Mouse (Mus musculus): ENCODE measurements at regions not wholly inside any gene's neighbourhood (a gene's known extent, or its start where the extent isn't known, plus 50 kb on each side); places are given as distances from the start of the nearest gene placed in this dataset.

DNA sequence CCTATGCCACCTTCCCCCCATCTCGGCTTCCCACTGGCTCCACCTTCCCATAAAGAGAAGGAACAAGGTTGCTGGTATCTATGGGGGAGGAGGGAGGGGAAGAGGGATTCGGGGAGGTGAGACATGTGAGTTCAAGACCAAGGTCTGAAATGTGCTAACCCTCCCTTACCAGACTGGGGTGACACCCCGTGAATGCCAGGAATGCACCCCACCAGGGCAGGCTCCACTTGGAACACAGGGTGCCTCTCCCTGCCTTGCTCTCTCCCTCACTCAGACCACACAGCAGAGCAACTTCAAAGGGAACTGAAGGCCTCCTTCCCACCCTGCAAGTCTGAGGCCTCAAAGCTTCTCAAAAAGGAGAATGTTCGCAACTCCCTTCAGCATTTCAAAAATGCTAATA, 230.5 kb upstream of the Rgma start:
- Histone ChIP-seq H3K4me3 (ENCODE audit: low read depth, low read length) (no peak overlapping the region), H3K27ac (ENCODE audit: insufficient read depth, low read length) (no peak overlapping the region), H3K27me3 (ENCODE audit: control insufficient read depth, insufficient read depth, low read length, poor library complexity, severe bottlenecking) (no peaks in the 10 kb centered on the region)

DNA sequence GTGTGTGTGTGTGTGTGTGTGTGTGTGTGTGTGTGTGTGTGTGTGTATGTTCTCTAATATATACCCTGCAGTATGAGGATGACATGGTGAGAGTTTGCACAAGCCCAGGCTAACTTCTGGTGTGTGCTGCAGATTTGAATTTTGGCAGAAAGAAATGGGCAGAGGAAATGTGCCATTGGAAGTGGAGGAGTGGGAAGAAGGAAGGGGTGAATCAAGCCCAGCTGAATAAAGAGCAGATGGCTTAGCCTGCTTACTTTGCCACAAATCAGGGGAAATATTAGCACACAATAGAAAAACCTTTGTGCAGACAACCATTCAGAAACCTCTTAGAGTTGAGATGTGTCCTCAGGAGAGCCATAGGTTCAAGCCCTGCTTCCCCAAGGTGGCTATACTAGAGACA, 228.1 kb upstream of the Rgma start:
- Histone ChIP-seq H3K9me3 (replicated peaks; ENCODE audit: control insufficient read depth, insufficient read depth, low read length, poor library complexity, severe bottlenecking) (no peaks in the 10 kb centered on the region), H3K27ac (ENCODE audit: insufficient read depth, low read length) (no peak overlapping the region), H3K4me1 (ENCODE audit: control insufficient read depth, insufficient read depth, low read length) (no peaks in the 10 kb centered on the region), H3K36me3 (ENCODE audit: control insufficient read depth, insufficient read depth, low read length, poor library complexity, severe bottlenecking) (no peaks in the 10 kb centered on the region), H3K27me3 (ENCODE audit: control insufficient read depth, insufficient read depth, low read length, poor library complexity, severe bottlenecking) (no peaks in the 10 kb centered on the region), H3K9ac (ENCODE audit: low read depth, poor library complexity, severe bottlenecking) (no peak overlapping the region), H3K4me3 (ENCODE audit: low read depth, low read length) (no peak overlapping the region)
- no peak for TF ChIP-seq POLR2A (IDR thresholded peaks at IDR 0.05; ENCODE audit: insufficient read depth, low read length)

More for the DNA sequence above, 230.5 kb upstream of the Rgma start:
- Histone ChIP-seq H3K9me3 (replicated peaks; ENCODE audit: control insufficient read depth, insufficient read depth, low read length, poor library complexity, severe bottlenecking) (no peaks in the 10 kb centered on the region), H3K36me3 (ENCODE audit: control insufficient read depth, insufficient read depth, low read length, poor library complexity, severe bottlenecking) (no peaks in the 10 kb centered on the region), H3K4me1 (ENCODE audit: control insufficient read depth, insufficient read depth, low read length) (no peaks in the 10 kb centered on the region), H3K9ac (ENCODE audit: low read depth, poor library complexity, severe bottlenecking) (no peak overlapping the region)
- no peak for TF ChIP-seq CTCF (IDR thresholded peaks at IDR 0.05; ENCODE audit: low read depth, low read length)
- TF ChIP-seq EP300 (IDR thresholded peaks at IDR 0.05; ENCODE audit: insufficient read depth, low read depth, low read length): no peak
- TF ChIP-seq POLR2A (IDR thresholded peaks at IDR 0.05; ENCODE audit: insufficient read depth, low read length): no peak

DNA sequence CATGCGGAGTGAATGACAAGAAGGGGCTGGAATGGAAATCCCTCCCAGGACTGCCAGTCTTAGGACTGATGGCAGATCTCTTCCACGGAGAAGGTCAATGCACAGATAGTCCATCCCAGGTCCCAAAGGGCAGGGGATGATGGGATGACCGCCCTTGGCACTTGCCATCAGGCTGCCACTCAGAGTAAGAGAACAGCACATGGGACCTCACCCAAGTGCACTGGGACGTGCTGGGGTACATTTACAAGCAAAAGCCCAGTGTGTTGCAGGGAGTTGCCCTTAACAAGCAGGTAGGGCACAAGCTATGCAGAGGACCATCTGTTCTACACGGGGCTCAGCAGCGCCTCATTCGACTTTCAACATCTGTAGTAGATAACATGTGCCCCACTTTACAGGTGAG, 224.9 kb upstream of the Rgma start:
- H3K36me3 ChIP-seq (ENCODE audit: control insufficient read depth, insufficient read depth, low read length, poor library complexity, severe bottlenecking): no peaks in the 10 kb centered on the region
- TF ChIP-seq EP300 (IDR thresholded peaks at IDR 0.05; ENCODE audit: insufficient read depth, low read depth, low read length) (no peak), POLR2A (IDR thresholded peaks at IDR 0.05; ENCODE audit: insufficient read depth, low read length) (no peak), CTCF (IDR thresholded peaks at IDR 0.05; ENCODE audit: low read depth, low read length) (no peak)
- no peaks in the 10 kb centered on the region for H3K27me3 ChIP-seq (ENCODE audit: control insufficient read depth, insufficient read depth, low read length, poor library complexity, severe bottlenecking)
- no peak overlapping the region for H3K27ac ChIP-seq (ENCODE audit: insufficient read depth, low read length)
- no peaks in the 10 kb centered on the region for H3K4me1 ChIP-seq (ENCODE audit: control insufficient read depth, insufficient read depth, low read length)
- H3K4me3 ChIP-seq (ENCODE audit: low read depth, low read length): no peak overlapping the region
- H3K9me3 ChIP-seq (replicated peaks; ENCODE audit: control insufficient read depth, insufficient read depth, low read length, poor library complexity, severe bottlenecking): no peaks in the 10 kb centered on the region
- no peak overlapping the region for H3K9ac ChIP-seq (ENCODE audit: low read depth, poor library complexity, severe bottlenecking)

DNA sequence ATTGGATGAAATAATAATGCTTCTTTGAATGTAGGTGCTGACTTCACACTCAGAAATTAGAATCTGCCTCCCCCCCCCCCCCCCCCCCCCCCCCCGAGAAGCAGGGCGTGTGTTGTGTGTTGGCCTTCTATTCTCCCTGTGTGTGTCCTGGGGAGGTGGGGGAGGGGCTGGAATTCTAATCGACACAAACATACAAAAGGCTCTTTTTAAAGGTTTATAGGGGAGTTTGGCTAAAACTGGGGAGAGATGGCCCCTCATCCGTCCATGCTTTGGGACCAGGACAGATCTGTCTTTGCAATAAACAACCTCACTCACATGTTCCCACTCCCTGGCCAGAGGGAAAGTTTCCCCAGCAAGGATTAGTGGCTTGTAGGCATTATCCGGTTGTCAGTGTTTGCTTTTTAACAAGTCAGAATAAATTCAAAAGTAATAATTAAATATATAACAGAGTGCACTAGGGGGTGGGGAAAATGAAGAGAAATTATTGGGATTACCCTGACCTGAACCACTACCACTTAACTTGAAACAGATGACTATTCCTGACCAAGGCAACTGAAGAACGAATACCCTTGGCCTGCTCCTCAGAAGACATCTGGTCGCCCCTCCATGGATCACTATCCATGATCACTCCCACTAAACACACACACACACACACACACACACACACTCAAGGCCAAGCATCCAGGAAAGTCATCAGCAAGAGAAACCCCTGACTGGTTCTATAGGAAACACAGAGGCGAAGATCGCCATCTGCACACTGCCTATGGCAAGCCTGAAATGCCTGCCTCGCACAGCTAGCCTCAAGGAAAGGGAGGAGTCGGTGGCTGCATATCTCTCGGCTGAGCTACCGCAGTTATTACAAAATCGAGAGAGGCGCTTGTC, 223.5 kb upstream of the Rgma start:
- H3K27ac ChIP-seq (ENCODE audit: insufficient read depth, low read length): no peak overlapping the region
- no peaks in the 10 kb centered on the region for H3K4me1 ChIP-seq (ENCODE audit: control insufficient read depth, insufficient read depth, low read length)
- H3K4me3 ChIP-seq (ENCODE audit: low read depth, low read length): no peak overlapping the region
- no peak for TF ChIP-seq CTCF (IDR thresholded peaks at IDR 0.05; ENCODE audit: low read depth, low read length)
- TF ChIP-seq EP300 (IDR thresholded peaks at IDR 0.05; ENCODE audit: insufficient read depth, low read depth, low read length): no peak
- TF ChIP-seq POLR2A (IDR thresholded peaks at IDR 0.05; ENCODE audit: insufficient read depth, low read length): no peak
- no peaks in the 10 kb centered on the region for H3K27me3 ChIP-seq (ENCODE audit: control insufficient read depth, insufficient read depth, low read length, poor library complexity, severe bottlenecking)
- H3K36me3 ChIP-seq (ENCODE audit: control insufficient read depth, insufficient read depth, low read length, poor library complexity, severe bottlenecking): no peaks in the 10 kb centered on the region
- H3K9ac ChIP-seq (ENCODE audit: low read depth, poor library complexity, severe bottlenecking): no peak overlapping the region
- H3K9me3 ChIP-seq (replicated peaks; ENCODE audit: control insufficient read depth, insufficient read depth, low read length, poor library complexity, severe bottlenecking): no peaks in the 10 kb centered on the region

DNA sequence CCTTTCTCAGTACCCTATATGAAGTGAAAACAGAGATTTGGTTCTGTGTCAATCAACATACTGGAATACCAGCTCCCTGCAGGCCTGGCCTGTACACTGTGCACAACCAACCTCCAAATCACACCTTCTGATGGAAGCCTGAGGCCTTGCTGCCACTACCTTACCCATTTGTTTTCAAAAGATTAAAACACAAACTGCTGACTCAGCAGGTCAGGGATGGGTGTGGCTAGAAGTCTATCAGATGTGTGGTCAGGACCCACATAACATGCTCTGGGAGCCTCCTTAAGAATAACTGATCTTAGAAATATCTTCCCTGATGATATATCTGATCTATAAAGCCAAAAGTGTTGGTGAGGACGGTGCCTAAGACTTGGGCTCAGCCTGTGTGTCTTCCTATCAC, 221.6 kb upstream of the Rgma start:
- H3K27ac ChIP-seq (ENCODE audit: insufficient read depth, low read length): no peak overlapping the region
- no peaks in the 10 kb centered on the region for H3K27me3 ChIP-seq (ENCODE audit: control insufficient read depth, insufficient read depth, low read length, poor library complexity, severe bottlenecking)
- no peaks in the 10 kb centered on the region for H3K9me3 ChIP-seq (replicated peaks; ENCODE audit: control insufficient read depth, insufficient read depth, low read length, poor library complexity, severe bottlenecking)
- no peak overlapping the region for H3K4me3 ChIP-seq (ENCODE audit: low read depth, low read length)
- TF ChIP-seq EP300 (IDR thresholded peaks at IDR 0.05; ENCODE audit: insufficient read depth, low read depth, low read length) (no peak), POLR2A (IDR thresholded peaks at IDR 0.05; ENCODE audit: insufficient read depth, low read length) (no peak), CTCF (IDR thresholded peaks at IDR 0.05; ENCODE audit: low read depth, low read length) (no peak)
- H3K36me3 ChIP-seq (ENCODE audit: control insufficient read depth, insufficient read depth, low read length, poor library complexity, severe bottlenecking): no peaks in the 10 kb centered on the region
- H3K4me1 ChIP-seq (ENCODE audit: control insufficient read depth, insufficient read depth, low read length): no peaks in the 10 kb centered on the region
- no peak overlapping the region for H3K9ac ChIP-seq (ENCODE audit: low read depth, poor library complexity, severe bottlenecking)

DNA sequence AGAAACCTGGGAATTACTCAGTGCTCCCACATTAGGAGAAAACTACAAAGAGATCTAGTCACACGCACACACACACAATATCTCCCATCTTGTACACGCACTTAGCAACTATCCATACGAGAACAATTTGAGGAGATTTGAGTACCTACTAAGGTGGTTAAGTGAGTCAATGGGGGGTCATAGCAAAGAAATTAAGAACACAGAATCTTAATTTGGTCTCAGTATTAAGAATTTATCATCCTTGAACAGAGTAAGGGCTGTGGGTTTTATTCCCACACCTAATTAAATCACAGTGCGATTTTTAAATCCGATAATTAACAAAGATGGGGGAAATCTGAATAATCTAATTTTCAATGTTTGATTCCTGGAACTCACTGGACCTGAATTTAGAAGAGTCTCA, 216.5 kb upstream of the Rgma start:
- no peaks in the 10 kb centered on the region for H3K27me3 ChIP-seq (ENCODE audit: control insufficient read depth, insufficient read depth, low read length, poor library complexity, severe bottlenecking)
- no peaks in the 10 kb centered on the region for H3K36me3 ChIP-seq (ENCODE audit: control insufficient read depth, insufficient read depth, low read length, poor library complexity, severe bottlenecking)
- no peak for TF ChIP-seq EP300 (IDR thresholded peaks at IDR 0.05; ENCODE audit: insufficient read depth, low read depth, low read length)
- TF ChIP-seq CTCF (IDR thresholded peaks at IDR 0.05; ENCODE audit: low read depth, low read length): no peak
- no peak for TF ChIP-seq POLR2A (IDR thresholded peaks at IDR 0.05; ENCODE audit: insufficient read depth, low read length)
- H3K4me1 ChIP-seq (ENCODE audit: control insufficient read depth, insufficient read depth, low read length): no peaks in the 10 kb centered on the region
- H3K4me3 ChIP-seq (ENCODE audit: low read depth, low read length): no peak overlapping the region
- H3K27ac ChIP-seq (ENCODE audit: insufficient read depth, low read length): no peak overlapping the region
- H3K9me3 ChIP-seq (replicated peaks; ENCODE audit: control insufficient read depth, insufficient read depth, low read length, poor library complexity, severe bottlenecking): no peaks in the 10 kb centered on the region
- no peak overlapping the region for H3K9ac ChIP-seq (ENCODE audit: low read depth, poor library complexity, severe bottlenecking)
